Mouse (Mus musculus) midbrain, embryonic 10.5 days (tissue): ENCODE measurements around the gene Rev3l. TPM values are rescaled to one million over a fixed set of nuclear protein-coding genes. Genes with fewer than 3 reads are reported as not detected.

Experiments
- polyA plus RNA-seq: library from polyadenylated mRNA; unstranded; fragments of >200 nt; fragmentation: Nextera tagmentation; extraction: Ambion mirVana; gene quantifications from 2 replicates; pipeline ENCODE4 v1.2.1, GENCODE M21; 2016

Rev3l gene
- polyA plus RNA-seq, 1 experiment from 2014 or later = 8.4 TPM

Other genes starting within 250 kb of the Rev3l start
- 5.5 and 9.5 TPM in 2 replicates for gene Traf3ip2, start 119.2 kb upstream of the Rev3l start, polyA plus RNA-seq
- gene Mfsd4b4, start 167.1 kb downstream of the Rev3l start, polyA plus RNA-seq = 4.5 and 4.6 TPM in 2 replicates
- gene Mfsd4b2, start 194.8 kb downstream of the Rev3l start, polyA plus RNA-seq = not detected in 2 replicates
- gene Mfsd4b3, start 228.0 kb downstream of the Rev3l start, polyA plus RNA-seq = 0.16 TPM in 2 replicates